Mouse (Mus musculus) T-cell, adult 66 days (primary cell): ENCODE results near the gene Rhox9. TPM values are rescaled to one million over a fixed set of nuclear protein-coding genes. Genes with fewer than 3 reads are reported as not detected.

Experiments
- total RNA-seq, 2 experiments: library from RNA; stranded (reverse); gene quantifications; 3 replicates in 1 of 2; 4 replicates in 1 of 2; pipeline ENCODE4 v1.2.4; 2023

Rhox9 gene
- total RNA-seq: not detected

GRCm38 (mm10) chrX:37901670-37902069, at the start of gene Rhox9:
Rhox9 (minus strand) TSS chrX:37901770.

GRCm38 (mm10) chrX:37897132-37897531, 4.4 kb downstream of the Rhox9 start, which contains the start of gene Rhox7b:
Rhox7b (minus strand) TSS chrX:37897232.

GRCm38 (mm10) chrX:37878844-37879243, 22.7 kb downstream of the Rhox9 start, which contains the start of gene Rhox8:
Rhox8 (minus strand) TSS chrX:37878944.

Other genes with a start within 250 kb of the Rhox9 start
- not detected for gene Rhox3h, start 233.0 kb downstream of the Rhox9 start, total RNA-seq
- not detected for gene Rhox2h, start 228.5 kb downstream of the Rhox9 start, total RNA-seq
- not detected for gene Rhox5, start 96.9 kb downstream of the Rhox9 start, total RNA-seq
- not detected for gene Rhox6, start 74.9 kb downstream of the Rhox9 start, total RNA-seq
- gene Rhox7a, start 70.1 kb downstream of the Rhox9 start, total RNA-seq: not detected
- gene Rhox8, start 22.8 kb downstream of the Rhox9 start, total RNA-seq: not detected
- gene Rhox7b, start 4.5 kb downstream of the Rhox9 start, total RNA-seq: not detected
- not detected for gene Btg1-ps1, start 117.0 kb upstream of the Rhox9 start, total RNA-seq
- gene Btg1-ps2, start 141.3 kb upstream of the Rhox9 start, total RNA-seq: not detected
- not detected for gene Rhox10, start 164.7 kb upstream of the Rhox9 start, total RNA-seq
- gene Rhox11, start 183.4 kb upstream of the Rhox9 start, total RNA-seq: not detected
- gene Rhox12, start 209.1 kb upstream of the Rhox9 start, total RNA-seq: not detected
- gene Rhox13, start 219.4 kb upstream of the Rhox9 start, total RNA-seq: not detected